Mouse (Mus musculus) intestine, embryonic 15.5 days (tissue): ENCODE data around the gene Chn2. TPM values are rescaled to one million over a fixed set of nuclear protein-coding genes. Genes with fewer than 3 reads are reported as not detected.

Experiments used
- ATAC-seq: fragments of 200-750 bp; cut with Nextera tagmentation; 2 replicates; pipeline ENCODE4 v1.8.0; 2017; ENCODE audit warnings: moderate TSS enrichment, moderate library complexity
- H3K27ac ChIP-seq: fragments of 300-500 bp; sonication (generic); 2 replicates; pipeline ENCODE4 v1.5.1; 2015; ENCODE audit warnings: mild to moderate bottlenecking, inconsistent platforms
- H3K27me3 ChIP-seq: fragments of 300-500 bp; sonication (generic); replicated peaks from 2 replicates; pipeline ENCODE4 v1.6.1; 2015; ENCODE audit warnings: inconsistent platforms
- H3K36me3 ChIP-seq: fragments of 300-500 bp; sonication (generic); 2 replicates; pipeline ENCODE4 v1.6.1; 2015; ENCODE audit warnings: inconsistent platforms
- H3K4me1 ChIP-seq: fragments of 300-500 bp; sonication (generic); replicated peaks from 2 replicates; pipeline ENCODE4 v1.6.1; 2015; ENCODE audit warnings: inconsistent platforms
- H3K4me2 ChIP-seq: fragments of 300-500 bp; sonication (generic); replicated peaks from 2 replicates; pipeline ENCODE4 v1.6.1; 2015; ENCODE audit warnings: mild to moderate bottlenecking, inconsistent platforms
- H3K4me3 ChIP-seq: fragments of 300-500 bp; sonication (generic); replicated peaks from 2 replicates; pipeline ENCODE4 v1.5.1; 2015; ENCODE audit warnings: inconsistent platforms
- H3K9ac ChIP-seq: fragments of 300-500 bp; sonication (generic); 2 replicates; pipeline ENCODE4 v1.6.1; 2015; ENCODE audit warnings: inconsistent platforms
- H3K9me3 ChIP-seq: fragments of 300-500 bp; sonication (generic); 2 replicates; pipeline ENCODE4 v1.6.1; 2016; ENCODE audit warnings: inconsistent platforms
- WGBS: fragments of 180-500 bp; shearing (Covaris S2); methylation state at CpG from one replicate; pipeline ENCODE4 v1.1.7; 2015; 5-methylcytosine and 5-hydroxymethylcytosine counted together
- polyA plus RNA-seq: library from polyadenylated mRNA; unstranded; fragments of >200 nt; fragmentation: Nextera tagmentation; extraction: Ambion mirVana; gene quantifications from 2 replicates; pipeline ENCODE4 v1.2.1, GENCODE M21; 2015

Gene Chn2
- polyA plus RNA-seq, 1 experiment from 2014 or later: 20.8 TPM

DNA sequence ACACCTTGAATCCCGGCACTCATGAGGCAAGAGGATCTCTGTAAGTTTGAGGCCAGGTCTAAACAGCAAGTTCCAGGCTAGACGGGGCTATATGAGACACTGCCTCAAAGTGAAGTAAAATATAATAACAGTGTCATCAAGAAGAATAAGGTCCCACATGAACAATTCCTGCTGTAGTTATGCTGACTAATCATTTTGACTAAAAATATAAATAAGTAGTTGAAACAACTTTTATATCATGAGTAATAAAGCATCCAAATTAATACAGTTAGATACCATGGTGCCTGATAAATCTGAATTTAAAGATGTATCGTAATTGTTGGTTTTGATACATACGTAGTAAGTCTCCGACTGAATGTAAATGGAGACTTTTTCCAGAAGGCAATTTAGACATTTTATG, 15.5 kb upstream of the Chn2 start:
- Histone ChIP-seq H3K27me3 (no peaks in the 10 kb centered on the region), H3K9me3 (no peaks in the 10 kb centered on the region), H3K36me3 (no peaks in the 10 kb centered on the region), H3K4me3 (no peak overlapping the region), H3K4me1 (no peaks in the 10 kb centered on the region), H3K27ac (no peak overlapping the region), H3K9ac (no peak overlapping the region), H3K4me2 (no peak overlapping the region)
- ATAC-seq: no peak
- 88% methylated on average over 5 of the region's 5 CpGs for WGBS

GRCm38 (mm10) chr6:54028706-54029105, 10.6 kb upstream of the Chn2 start:
- no peaks in the 10 kb centered on the region for H3K27me3 ChIP-seq
- no peak overlapping the region for H3K4me3 ChIP-seq
- H3K4me2 ChIP-seq: no peak overlapping the region
- H3K36me3 ChIP-seq: no peaks in the 10 kb centered on the region
- H3K9me3 ChIP-seq: no peaks in the 10 kb centered on the region
- ATAC-seq: no peak
- no peak overlapping the region for H3K27ac ChIP-seq
- H3K9ac ChIP-seq: no peak overlapping the region
- H3K4me1 ChIP-seq: no peaks in the 10 kb centered on the region
- WGBS: 40% methylated on average over 1 of the region's 1 CpGs

- no peak overlapping the region for H3K27ac ChIP-seq
- no peaks in the 10 kb centered on the region for H3K9me3 ChIP-seq
- no peaks in the 10 kb centered on the region for H3K27me3 ChIP-seq
- no peak overlapping the region for H3K4me2 ChIP-seq
- H3K4me1 ChIP-seq: peaks cover 7% of the 10 kb centered on the region
- H3K4me3 ChIP-seq: no peak overlapping the region
- no peak overlapping the region for H3K9ac ChIP-seq
- no peak for ATAC-seq
- H3K36me3 ChIP-seq: no peaks in the 10 kb centered on the region
These were observed 9.0 kb upstream of the Chn2 start for GRCm38 (mm10) chr6:54030351-54030750.

- Histone ChIP-seq H3K9ac (no peak overlapping the region), H3K36me3 (no peaks in the 10 kb centered on the region), H3K27me3 (no peaks in the 10 kb centered on the region), H3K4me2 (no peak overlapping the region), H3K4me3 (no peak overlapping the region), H3K4me1 (peaks cover 7% of the 10 kb centered on the region), H3K27ac (no peak overlapping the region), H3K9me3 (no peaks in the 10 kb centered on the region)
- ATAC-seq: no peak
- WGBS: 71% methylated on average over 3 of the region's 3 CpGs
These were observed 8.6 kb upstream of the Chn2 start for GRCm38 (mm10) chr6:54030776-54031175.

DNA sequence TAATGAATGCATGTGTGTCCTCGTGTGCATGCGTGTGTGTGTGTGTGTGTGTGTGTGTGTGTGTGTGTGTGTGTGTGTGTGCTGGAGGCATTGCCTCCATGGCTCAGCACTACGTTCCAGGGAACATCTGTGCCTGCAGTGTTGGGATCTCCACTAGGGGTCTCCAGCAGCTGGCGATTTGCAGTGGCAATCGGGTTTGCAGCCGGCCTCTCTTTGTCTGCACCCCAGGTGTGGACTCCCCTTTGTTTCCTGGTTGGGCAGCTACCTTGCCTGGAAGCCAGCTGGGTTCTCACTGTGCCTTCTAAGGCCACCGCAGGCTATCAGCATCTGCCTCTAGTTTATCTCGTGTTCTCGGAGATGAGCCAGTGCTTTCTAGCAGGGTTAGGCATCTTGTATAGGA, 4.9 kb upstream of the Chn2 start:
- H3K4me1 ChIP-seq: peaks cover 12% of the 10 kb centered on the region
- H3K9ac ChIP-seq: no peak overlapping the region
- H3K27ac ChIP-seq: no peak overlapping the region
- peak; percentile 76 for ATAC-seq
- H3K27me3 ChIP-seq: no peaks in the 10 kb centered on the region
- no peaks in the 10 kb centered on the region for H3K36me3 ChIP-seq
- H3K4me3 ChIP-seq: no peak overlapping the region
- peak overlapping the region; percentile 56 for H3K4me2 ChIP-seq
- 3% methylated on average over 9 of the region's 9 CpGs for WGBS
- H3K9me3 ChIP-seq: no peaks in the 10 kb centered on the region

- ATAC-seq: no peak
- H3K4me3 ChIP-seq: no peak overlapping the region
- H3K27me3 ChIP-seq: peaks cover 4% of the 10 kb centered on the region; the same call in 1 of the 2 replicates
- H3K4me2 ChIP-seq: no peak overlapping the region
- H3K9ac ChIP-seq: no peak overlapping the region
- no peak overlapping the region for H3K27ac ChIP-seq
- peaks cover 15% of the 10 kb centered on the region for H3K4me1 ChIP-seq
- no peaks in the 10 kb centered on the region for H3K9me3 ChIP-seq
- 83% methylated on average over 3 of the region's 3 CpGs for WGBS
- H3K36me3 ChIP-seq: no peaks in the 10 kb centered on the region
These were observed 3.8 kb upstream of the Chn2 start for GRCm38 (mm10) chr6:54035548-54035947.

GRCm38 (mm10) chr6:54038866-54039265, 488 bp upstream of the Chn2 start:
- Histone ChIP-seq H3K9ac (peak overlapping the region; percentile 74), H3K4me3 (peak overlapping the region; percentile 74), H3K4me2 (peak overlapping the region; percentile 96), H3K36me3 (no peaks in the 10 kb centered on the region), H3K27ac (peak overlapping the region; percentile 83; the same call in 1 of the 2 replicates), H3K9me3 (no peaks in the 10 kb centered on the region), H3K4me1 (peaks cover 15% of the 10 kb centered on the region), H3K27me3 (peaks cover 4% of the 10 kb centered on the region; the same call in 1 of the 2 replicates)
- no peak for ATAC-seq
- 14% methylated on average over 10 of the region's 10 CpGs for WGBS

DNA sequence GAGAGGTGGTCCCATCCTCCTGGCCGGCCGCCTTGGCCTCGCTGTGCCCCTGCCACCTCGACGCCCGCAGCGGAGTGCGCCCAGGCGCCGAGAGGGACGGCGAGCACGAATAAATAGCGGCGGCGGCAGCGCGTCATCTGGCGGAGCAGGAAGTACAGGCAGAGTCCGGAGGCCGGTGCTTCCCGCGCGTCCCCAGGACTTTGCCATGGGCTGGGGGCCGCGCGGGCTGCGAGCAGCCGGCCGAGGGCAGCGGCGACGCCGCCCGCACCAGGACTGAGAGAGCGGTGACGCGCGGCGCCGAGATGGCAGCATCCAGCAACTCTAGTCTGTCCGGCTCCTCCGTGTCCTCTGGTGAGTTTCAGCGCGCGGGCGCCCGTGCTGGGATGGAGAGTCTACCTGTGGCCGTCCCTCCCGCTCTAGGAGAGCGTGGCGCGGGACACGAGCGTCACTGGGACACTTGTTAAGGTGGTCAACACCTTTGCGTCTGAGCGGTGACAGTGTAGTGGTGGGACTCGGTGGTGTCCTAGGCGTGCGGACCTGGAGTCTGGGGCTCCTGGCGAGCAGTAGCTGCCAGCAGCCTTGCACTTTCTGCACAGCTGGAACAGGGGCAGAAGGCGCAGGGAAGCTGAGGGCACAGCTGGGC, 572 bp downstream of the Chn2 start:
- peak overlapping the region; percentile 74 for H3K4me3 ChIP-seq

DNA sequence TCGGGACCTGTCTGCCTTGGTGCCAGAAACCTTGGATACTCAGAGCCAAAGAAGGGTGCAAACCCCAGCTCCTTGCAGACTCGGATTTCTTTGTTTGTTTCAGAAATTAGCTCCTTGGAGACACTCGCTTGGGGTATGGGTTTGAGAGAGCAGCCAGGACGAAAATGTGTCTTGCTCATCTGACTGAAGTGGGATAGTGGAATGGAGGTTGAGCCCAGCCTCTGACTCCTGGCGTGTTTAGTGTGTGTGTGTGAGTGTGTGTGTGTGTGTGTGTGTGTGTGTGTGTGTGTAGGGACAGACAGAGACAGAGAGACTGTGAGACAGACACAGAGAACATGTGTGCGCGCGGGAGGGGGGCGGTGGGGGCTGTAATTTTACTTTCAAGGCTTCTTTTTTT, 1.1 kb downstream of the Chn2 start:
- Histone ChIP-seq H3K4me3 (peak overlapping the region; percentile 74), H3K4me2 (peak overlapping the region; percentile 96), H3K36me3 (no peaks in the 10 kb centered on the region), H3K27ac (peak overlapping the region; percentile 83), H3K4me1 (peaks cover 8% of the 10 kb centered on the region; the same call in 1 of the 2 replicates), H3K27me3 (peaks cover 4% of the 10 kb centered on the region; the same call in 1 of the 2 replicates), H3K9ac (peak overlapping the region; percentile 74), H3K9me3 (no peaks in the 10 kb centered on the region)
- 23% methylated on average over 9 of the region's 9 CpGs for WGBS
- peak; percentile 19; the same call in 1 of the 2 replicates for ATAC-seq

More for the DNA sequence above, 572 bp downstream of the Chn2 start:
- H3K4me1 ChIP-seq: peaks cover 11% of the 10 kb centered on the region; the same call in 1 of the 2 replicates
- peak overlapping the region; percentile 74 for H3K9ac ChIP-seq
- under 1% methylated on average over 62 of the region's 62 CpGs for WGBS
- H3K4me2 ChIP-seq: peak overlapping the region; percentile 96
- peak overlapping the region; percentile 83 for H3K27ac ChIP-seq
- no peaks in the 10 kb centered on the region for H3K9me3 ChIP-seq
- H3K27me3 ChIP-seq: peaks cover 4% of the 10 kb centered on the region; the same call in 1 of the 2 replicates
- H3K36me3 ChIP-seq: no peaks in the 10 kb centered on the region
- peak; percentile 89 for ATAC-seq

DNA sequence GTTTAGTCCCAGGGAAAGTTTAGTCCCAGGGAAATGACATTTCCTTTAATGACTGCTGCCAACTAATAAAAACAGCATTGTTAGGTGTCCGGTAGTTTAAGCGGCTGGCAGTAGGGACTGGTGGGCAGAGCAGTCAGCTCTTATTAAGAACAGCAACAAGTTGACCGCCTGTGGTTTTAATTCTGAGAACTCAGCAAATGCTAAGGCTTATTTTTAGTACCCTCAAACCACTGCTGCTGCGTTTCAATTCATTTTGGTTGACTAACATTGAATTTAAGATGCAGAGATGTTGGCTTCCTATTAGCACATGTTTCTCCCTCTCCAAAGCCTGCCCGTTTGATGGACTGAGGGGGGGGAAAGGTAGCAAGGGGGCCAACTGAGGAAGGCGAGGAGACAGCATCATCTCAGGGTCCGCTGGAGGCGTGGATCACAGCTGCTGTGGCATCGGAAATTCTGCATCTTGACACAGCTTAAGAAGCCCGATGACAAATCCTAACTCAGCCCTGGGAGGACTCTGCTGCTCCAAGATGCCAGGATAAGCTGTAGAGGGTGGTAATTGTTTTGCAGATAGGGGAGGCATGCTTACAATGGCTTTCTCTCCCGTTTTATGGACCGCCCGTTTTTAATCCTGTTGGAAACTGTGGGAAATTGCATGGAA, 2.2 kb downstream of the Chn2 start:
- peaks cover 4% of the 10 kb centered on the region; the same call in 1 of the 2 replicates for H3K27me3 ChIP-seq
- H3K4me3 ChIP-seq: no peak overlapping the region
- no peak overlapping the region for H3K27ac ChIP-seq
- peaks cover 8% of the 10 kb centered on the region; the same call in 1 of the 2 replicates for H3K4me1 ChIP-seq
- no peak for ATAC-seq
- 56% methylated on average over 13 of the region's 13 CpGs for WGBS
- H3K9me3 ChIP-seq: no peaks in the 10 kb centered on the region
- no peaks in the 10 kb centered on the region for H3K36me3 ChIP-seq
- H3K4me2 ChIP-seq: peak overlapping the region; percentile 5; the same call in 1 of the 2 replicates
- H3K9ac ChIP-seq: no peak overlapping the region

GRCm38 (mm10) chr6:54042142-54042541, 2.8 kb downstream of the Chn2 start:
- no peak overlapping the region for H3K4me3 ChIP-seq
- no peak for ATAC-seq
- H3K27ac ChIP-seq: no peak overlapping the region
- no peaks in the 10 kb centered on the region for H3K9me3 ChIP-seq
- H3K27me3 ChIP-seq: peaks cover 4% of the 10 kb centered on the region; the same call in 1 of the 2 replicates
- peaks cover 8% of the 10 kb centered on the region; the same call in 1 of the 2 replicates for H3K4me1 ChIP-seq
- H3K36me3 ChIP-seq: no peaks in the 10 kb centered on the region
- 88% methylated on average over 1 of the region's 1 CpGs for whole genome bisulfite sequencing
- no peak overlapping the region for H3K4me2 ChIP-seq
- H3K9ac ChIP-seq: no peak overlapping the region

GRCm38 (mm10) chr6:54043536-54043935, 4.2 kb downstream of the Chn2 start:
- ATAC-seq: no peak
- WGBS: 87% methylated on average over 5 of the region's 5 CpGs
- H3K27ac ChIP-seq: no peak overlapping the region
- H3K9ac ChIP-seq: no peak overlapping the region
- H3K36me3 ChIP-seq: no peaks in the 10 kb centered on the region
- no peaks in the 10 kb centered on the region for H3K9me3 ChIP-seq
- peaks cover 4% of the 10 kb centered on the region; the same call in 1 of the 2 replicates for H3K27me3 ChIP-seq
- no peak overlapping the region for H3K4me2 ChIP-seq
- no peak overlapping the region for H3K4me3 ChIP-seq
- H3K4me1 ChIP-seq: peaks cover 8% of the 10 kb centered on the region; the same call in 1 of the 2 replicates
